Mouse (Mus musculus): ENCODE measurements around the gene Jak1.

Gene Jak1

DNA sequence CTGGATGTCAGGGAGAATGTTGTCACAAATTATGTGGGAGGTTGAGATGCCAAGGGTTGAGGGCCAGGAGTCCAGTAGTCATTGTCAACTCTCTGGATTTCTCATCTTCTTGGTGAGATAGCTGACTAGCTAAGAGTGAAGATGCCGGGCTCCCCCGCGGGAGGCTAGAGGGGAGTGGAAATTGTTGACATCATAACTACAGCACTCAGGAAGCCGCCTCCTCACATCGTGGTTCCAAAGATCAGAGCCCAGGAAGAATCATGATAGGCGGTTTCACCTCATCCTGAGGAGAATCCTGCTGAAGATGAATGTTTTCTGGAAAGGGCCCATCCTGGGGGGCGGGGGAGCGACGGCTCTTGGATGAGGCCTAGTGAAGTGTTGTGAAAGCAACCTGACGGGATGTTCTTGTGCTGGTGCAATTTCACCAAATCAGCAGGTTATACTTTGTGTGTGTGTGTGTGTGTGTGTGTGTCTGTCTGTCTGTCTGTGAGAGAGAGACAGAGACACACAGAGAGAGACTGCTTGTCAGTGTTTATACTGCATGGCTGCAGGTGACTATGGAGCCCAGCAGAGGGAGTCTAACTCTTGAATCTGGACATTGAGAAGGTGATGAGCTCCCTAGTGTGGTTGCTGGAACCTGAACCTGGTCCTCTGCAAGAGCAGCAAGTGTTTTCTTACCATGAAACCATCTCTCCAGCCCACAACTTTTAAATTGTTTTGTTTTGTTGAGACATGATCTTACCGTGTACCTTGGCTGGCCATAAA lies 118.0 kb downstream of the Jak1 start:
- DNase-seq (ENCODE audit: low read depth, low spot score), result peak; percentile 46

- peak; percentile 84 for DNase-seq (ENCODE audit: low read depth, low spot score)
Measured at GRCm38 (mm10) chr4:101146047-101146745, 118.9 kb downstream of the Jak1 start.

DNA sequence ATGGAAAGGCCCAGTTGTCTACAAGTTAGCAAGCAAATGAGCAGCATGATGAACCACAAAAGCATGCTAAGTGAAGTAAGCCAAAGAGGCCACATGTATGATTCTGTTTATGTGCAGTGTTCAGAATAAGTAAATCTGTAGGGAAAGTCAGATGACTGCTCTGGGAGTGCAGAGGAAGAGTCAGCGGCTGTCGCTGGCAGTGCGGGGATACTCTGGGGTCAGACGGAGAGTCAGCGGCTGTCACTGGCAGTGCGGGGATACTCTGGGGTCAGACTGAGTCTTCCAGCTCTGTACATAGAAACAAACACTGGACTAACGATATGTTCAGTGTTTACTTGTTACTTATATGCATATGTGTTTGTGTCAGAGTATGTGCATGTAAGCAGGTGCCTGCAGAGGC lies 120.3 kb downstream of the Jak1 start:
- no peak for DNase-seq (ENCODE audit: low read depth, low spot score)

- no peak for DNase-seq (ENCODE audit: low read depth, low spot score)
Measured at GRCm38 (mm10) chr4:101144361-101144760, 120.7 kb downstream of the Jak1 start.

- no peak for DNase-seq (ENCODE audit: low read depth, low spot score)
Measured at GRCm38 (mm10) chr4:101143901-101144300, 121.2 kb downstream of the Jak1 start.

DNA sequence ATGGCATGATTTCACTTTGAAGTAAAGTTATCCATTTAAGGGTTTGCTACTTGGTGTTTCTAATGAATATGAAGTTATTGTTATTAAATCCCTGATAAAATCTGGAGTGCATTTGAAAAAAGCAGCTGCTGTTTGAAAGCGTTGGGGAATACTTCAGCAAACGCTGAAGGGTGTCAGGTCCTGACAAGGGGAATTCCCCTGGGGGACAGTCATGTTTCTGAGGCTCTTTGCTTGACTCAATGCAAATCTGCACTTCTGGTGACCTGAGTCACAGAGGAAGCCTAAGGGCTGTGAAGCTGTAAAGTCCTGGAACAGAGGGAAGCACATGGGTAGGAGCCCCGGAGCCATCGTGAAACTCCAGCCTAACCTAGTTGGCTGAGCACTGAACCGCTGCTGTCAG lies 123.3 kb downstream of the Jak1 start:
- no peak for DNase-seq (ENCODE audit: low read depth, low spot score)

DNA sequence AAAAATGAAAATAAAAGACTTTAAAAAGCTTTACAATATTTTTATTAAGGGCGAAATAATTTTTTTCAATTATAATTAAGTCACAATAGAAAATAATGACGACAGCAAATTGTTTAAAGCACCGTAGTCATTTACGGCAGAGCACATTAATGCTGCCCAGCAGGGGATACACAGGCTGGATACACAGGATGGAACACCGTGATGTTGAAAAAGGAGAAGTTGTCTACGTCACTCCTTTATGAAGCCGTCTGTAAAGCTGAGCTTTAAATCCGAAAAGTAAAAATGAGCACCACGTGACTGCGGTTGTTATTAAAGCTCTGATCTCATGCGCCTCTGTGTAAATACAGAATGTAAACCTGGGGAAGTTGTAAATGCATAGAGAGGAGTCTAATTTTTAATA lies 127.1 kb downstream of the Jak1 start:
- no peak for DNase-seq (ENCODE audit: low read depth, low spot score)

DNA sequence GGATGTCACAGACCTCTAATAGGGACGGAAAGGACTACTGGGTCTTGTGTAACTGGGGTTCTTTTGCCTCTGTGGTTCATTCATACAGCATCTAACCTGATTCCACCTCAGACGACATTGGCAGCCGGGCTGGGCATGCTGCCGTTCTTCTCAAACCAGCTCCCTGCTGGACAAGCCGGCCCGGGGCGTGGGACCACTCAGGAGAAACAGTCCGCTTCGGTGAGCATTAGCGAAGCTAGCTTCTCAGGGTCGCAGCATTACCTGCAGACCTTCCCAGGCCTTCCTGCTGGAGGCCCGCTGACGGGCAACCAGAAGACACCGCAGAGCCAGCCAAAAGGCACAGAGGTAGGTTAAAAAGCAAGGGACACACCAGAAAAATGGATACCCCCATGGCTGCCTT lies 129.2 kb downstream of the Jak1 start:
- no peak for DNase-seq (ENCODE audit: low read depth, low spot score)

- DNase-seq (ENCODE audit: low read depth, low spot score), result no peak
Measured at GRCm38 (mm10) chr4:101135013-101135412, 130.1 kb downstream of the Jak1 start.

GRCm38 (mm10) chr4:101121002-101121401 lies 144.1 kb downstream of the Jak1 start:
- no peak for DNase-seq (ENCODE audit: low read depth, low spot score)

DNA sequence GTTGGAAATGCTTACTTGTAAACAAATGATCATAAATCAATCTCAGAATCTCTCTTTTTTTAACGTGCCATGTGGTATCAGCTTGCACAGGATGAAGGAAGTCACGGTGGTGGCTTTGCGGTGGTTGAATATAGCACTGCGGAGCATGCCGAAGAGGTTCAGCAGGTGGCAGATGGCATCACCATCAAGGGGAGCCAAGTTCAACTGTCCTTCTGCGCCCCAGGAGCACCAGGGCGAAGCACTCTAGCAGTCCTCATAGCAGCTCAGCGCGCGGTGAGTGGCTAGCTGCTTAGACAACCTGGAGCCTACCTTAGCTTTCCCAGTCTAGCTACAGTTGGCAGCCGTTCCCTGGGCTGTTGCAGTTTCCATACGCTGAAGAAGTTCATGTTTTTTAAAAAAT lies 158.0 kb downstream of the Jak1 start:
- no peak for DNase-seq (ENCODE audit: low read depth, low spot score)

Data from CD4-positive, CD25-positive, alpha-beta regulatory T cell, adult 2 months (primary cell).